Mouse (Mus musculus): ENCODE results near the gene Igfbp4.

The Igfbp4 gene

GRCm38 (mm10) chr11:99041051-99041729 is at the start of gene Igfbp4:
Gene Igfbp4, plus strand, starts transcription at chr11:99041244.
- no peak for DNase-seq (ENCODE audit: low spot score)

DNA sequence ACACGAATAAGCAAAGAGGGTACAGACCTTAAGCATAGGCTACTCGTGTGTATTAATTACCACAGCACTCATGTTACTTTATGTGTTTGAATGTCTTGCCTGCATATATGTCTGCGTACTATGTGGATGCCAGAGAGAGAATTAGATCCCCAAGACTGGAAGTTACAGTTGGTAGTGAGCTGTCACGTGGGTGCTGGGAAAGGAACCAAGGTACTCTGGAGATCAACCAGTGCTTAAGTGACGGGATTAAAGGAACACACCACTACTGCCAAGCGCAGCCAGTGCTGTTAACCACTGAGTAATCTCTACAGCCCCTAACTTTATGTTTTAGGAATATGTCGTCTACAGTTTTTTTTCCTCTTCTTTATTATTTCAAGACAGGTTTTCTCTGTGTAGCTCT is 45.1 kb upstream of the Igfbp4 start:
- no peak for DNase-seq (ENCODE audit: low spot score)

- no peak for DNase-seq (ENCODE audit: low spot score)
These were observed 43.4 kb upstream of the Igfbp4 start for GRCm38 (mm10) chr11:98997659-98998058.

- DNase-seq (ENCODE audit: low spot score): no peak
These were observed 42.3 kb upstream of the Igfbp4 start for GRCm38 (mm10) chr11:98998776-98999175.

GRCm38 (mm10) chr11:98999243-98999642 is 41.8 kb upstream of the Igfbp4 start:
- DNase-seq (ENCODE audit: low spot score): no peak

DNA sequence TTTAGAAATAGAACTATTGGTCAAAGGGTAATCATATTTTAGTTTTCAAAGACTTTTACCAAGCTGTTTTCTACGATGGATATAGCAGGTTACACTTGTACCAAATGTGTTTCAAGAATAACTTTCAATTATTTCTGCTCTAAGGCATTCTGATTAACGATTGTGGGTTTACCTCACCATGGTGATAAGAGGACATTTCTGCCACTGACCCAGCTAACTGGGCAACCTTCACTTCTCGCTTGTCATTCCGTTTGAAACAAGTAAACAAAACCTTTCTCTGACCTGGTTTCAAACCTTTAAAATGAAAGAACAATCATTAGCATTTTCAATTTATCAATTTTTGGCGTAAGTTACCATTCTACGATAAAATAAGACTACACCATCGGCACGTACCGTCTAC is 34.3 kb upstream of the Igfbp4 start:
- no peak for DNase-seq (ENCODE audit: low spot score)

DNA sequence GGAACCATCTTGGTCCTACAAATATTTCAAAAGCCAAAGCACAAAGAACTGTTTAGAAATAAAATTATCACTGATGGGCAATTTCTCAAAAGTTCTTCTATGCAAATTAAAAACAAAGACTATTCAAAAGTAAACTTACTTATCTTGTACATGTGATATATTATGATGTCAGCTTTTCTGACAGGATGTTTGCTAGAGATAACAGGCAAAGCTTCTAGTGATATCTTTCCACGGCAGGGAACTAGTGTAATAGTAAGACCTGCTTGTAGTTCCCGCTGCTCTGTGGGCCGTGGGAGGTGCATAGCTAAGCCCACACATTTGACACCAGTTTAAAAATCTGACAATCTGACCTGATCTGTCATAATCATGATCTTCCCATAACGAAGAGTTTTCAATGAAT is 30.9 kb upstream of the Igfbp4 start:
- no peak for DNase-seq (ENCODE audit: low spot score)

DNA sequence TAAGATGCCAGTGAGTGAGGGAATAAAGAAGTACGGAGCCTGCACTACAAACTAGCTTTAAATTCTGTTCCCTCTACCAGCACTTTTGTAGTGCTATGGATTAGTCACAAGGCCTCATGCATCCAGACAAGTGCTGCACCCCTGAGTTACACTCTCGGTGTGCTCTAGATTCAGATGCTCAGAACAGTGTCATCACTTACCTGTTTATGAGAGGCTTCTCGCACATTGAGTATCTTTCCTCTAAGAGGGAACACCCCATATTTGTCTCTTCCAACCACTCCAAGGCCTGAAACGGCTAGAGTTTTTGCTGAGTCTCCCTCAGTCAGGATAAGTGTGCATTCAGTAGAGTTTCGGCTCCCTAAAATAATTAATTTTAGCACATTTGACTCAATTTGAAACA is 30.3 kb upstream of the Igfbp4 start:
- DNase-seq (ENCODE audit: low spot score): no peak

GRCm38 (mm10) chr11:99013856-99014255 is 27.2 kb upstream of the Igfbp4 start:
- DNase-seq (ENCODE audit: low spot score): no peak

GRCm38 (mm10) chr11:99019844-99020243 is 21.2 kb upstream of the Igfbp4 start:
- DNase-seq (ENCODE audit: low spot score): no peak

GRCm38 (mm10) chr11:99022384-99022933 is 18.6 kb upstream of the Igfbp4 start:
- DNase-seq (ENCODE audit: low spot score): no peak

GRCm38 (mm10) chr11:99023094-99023493 is 17.9 kb upstream of the Igfbp4 start:
- DNase-seq (ENCODE audit: low spot score): no peak

DNA sequence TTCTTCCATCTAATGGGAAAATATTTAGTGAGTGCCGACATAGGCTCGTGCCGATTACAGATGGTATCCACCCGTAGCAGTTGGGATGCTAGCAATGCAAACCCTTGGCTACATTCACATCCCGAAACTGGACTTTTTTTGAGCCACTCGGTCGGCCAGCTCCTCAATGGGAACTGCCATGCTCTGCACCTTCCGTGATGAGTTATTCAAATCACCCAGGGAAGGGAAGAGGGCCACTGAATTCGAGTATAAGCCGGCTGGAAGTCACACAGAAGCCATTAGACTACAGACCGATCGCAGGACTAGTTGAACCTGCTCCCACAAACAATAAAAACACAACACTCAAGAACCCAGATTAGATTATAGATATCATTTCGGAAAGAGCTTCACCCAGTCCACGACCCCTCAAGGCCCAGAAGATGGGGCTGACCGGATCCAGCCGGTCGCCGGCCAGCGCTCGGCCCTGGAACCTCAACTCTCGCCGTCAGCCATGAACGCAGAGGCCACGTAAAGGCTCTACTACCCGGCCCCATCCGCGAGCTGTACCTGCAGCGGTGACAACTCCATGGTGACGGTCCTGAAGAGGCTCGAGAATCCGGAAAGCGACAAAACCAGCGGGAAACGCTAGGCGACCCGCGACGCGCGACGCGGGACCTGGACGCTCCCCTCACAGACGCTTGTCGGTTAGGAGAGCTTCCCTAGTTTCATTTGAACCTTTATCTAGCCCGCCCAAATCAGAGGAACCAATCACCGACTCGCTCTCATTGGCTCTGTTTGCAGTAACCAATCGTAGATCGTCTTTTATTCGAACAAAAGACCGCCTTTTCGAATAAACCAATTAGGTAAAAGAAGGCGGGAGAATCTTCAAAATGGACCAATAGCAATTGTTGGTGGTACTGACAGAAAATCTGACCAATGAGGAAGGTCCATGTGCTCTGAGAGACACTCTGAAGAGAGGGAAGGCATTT is 17.3 kb upstream of the Igfbp4 start, which contains the start of gene Top2a:
Top2a (minus strand) TSS at position 690 of the 968 bp plus-strand sequence.
- DNase-seq (ENCODE audit: low spot score): peak; percentile 100

DNA sequence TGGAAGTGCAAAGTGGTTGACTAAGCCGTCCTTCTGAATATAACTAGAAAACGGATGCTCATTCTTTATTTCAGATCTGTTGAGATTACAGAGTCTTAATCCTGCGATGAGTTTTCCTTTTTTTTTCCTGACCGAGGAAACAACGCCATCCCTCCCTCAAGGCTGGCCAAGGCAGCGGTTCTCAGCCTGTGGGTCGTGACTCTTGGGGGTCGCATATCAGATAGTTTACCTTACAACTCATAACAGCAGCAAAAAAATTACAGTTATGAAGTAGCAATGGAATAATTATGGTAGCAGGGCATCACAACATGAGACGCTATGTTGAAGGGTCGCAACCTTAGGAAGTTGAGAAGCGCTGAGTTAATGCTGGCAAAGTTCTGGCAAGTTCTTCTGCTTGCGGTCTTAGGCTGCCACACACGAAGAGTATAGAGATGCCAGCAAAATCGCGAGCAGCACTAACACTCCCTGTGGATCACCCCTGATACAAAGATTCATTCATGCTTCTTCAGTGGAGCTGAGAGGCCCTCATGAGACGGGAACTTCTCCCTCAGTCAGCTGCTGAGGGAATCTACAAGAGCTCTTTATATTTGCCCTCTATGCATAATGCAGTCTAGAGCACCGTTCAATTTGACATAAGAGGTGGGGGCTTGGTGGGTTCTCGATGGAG is 16.4 kb upstream of the Igfbp4 start:
- no peak for DNase-seq (ENCODE audit: low spot score)

DNA sequence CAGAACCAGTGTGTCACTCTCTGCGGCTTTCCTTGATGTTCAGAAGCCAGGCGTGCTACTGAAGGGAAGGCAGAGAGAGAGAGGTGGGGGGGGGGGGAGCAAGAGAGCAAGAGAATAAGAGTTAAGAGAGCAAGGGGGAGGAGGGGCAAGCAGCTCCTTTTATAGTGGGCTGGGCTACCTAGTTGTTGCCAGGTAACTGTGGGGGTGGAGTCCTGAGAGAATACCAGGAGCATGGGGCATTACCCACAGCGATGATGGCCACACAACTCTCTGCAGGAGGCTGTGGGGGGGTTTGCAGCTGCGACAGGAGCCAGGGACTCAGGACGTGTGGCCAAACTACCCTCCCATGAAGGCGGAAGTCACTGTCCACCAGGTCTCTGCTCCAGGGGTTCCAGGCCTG is 15.2 kb upstream of the Igfbp4 start:
- no peak for DNase-seq (ENCODE audit: low spot score)

- DNase-seq (ENCODE audit: low spot score): no peak
These were observed 14.1 kb upstream of the Igfbp4 start for GRCm38 (mm10) chr11:99026899-99027440.

DNA sequence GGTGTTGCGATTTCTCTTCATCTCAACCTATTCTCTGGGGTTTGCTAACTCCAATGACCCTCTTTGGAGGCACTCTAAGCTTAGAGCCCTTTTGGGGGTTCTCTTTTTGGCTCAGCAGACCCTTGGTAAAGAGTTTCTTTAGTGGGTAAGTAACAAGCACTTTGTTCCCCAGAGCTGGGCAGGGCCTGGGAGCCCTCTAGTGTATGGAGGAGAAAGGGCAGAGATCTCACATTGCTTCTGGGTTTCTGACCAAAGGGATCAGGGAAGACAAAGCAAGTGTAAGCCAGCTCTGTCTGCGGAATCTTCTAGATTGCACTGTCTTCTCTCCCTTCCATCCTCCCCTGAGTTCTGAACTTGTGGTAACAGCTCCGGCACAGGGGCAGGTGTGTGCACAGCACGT is 5.7 kb upstream of the Igfbp4 start:
- no peak for DNase-seq (ENCODE audit: low spot score)

DNA sequence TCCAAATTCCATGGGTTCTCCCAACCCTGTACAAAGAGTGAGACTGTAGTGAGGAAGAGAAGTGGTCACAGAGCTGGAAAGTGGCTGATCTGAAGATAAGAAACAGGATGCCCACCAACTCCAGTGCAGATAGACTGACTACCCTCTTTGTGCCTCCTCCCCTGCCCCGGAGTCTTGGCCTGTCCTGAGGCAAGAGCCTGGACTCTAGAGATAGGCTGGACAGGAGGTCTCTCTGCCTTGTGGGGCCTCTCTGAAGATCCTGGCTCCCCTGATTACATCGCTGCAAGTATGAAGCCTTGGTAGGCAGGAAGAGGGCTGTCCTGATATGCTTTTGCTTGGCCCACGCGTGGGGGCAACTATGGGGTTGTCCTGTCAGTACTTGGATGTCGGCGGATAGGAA is 4.8 kb upstream of the Igfbp4 start:
- no peak for DNase-seq (ENCODE audit: low spot score)

GRCm38 (mm10) chr11:99039782-99040181 is 1.3 kb upstream of the Igfbp4 start:
- peak; percentile 73 for DNase-seq (ENCODE audit: low spot score)

- DNase-seq (ENCODE audit: low spot score): no peak
These were observed 584 bp upstream of the Igfbp4 start for GRCm38 (mm10) chr11:99040346-99040974.
